Mouse (Mus musculus) brain, embryonic 14.5 days (tissue): ENCODE measurements around the gene Rbm42.

Source experiments
- CTCF ChIP-seq: fragments of 200-500 bp; IDR thresholded peaks from 2 replicates; pipeline ENCODE4 v1.5.1; 2012; ENCODE audit warnings: inconsistent platforms, mild to moderate bottlenecking, moderate library complexity, borderline replicate concordance; ENCODE audit not compliant: insufficient read depth, insufficient read length; ENCODE audit errors: extremely low read depth
- POLR2A ChIP-seq: fragments of 200-500 bp; IDR thresholded peaks from 2 replicates; pipeline ENCODE4 v1.6.1; 2012; ENCODE audit warnings: mild to moderate bottlenecking, inconsistent platforms, borderline replicate concordance; ENCODE audit not compliant: poor library complexity, insufficient read depth, insufficient read length, severe bottlenecking; ENCODE audit errors: extremely low read depth

DNA sequence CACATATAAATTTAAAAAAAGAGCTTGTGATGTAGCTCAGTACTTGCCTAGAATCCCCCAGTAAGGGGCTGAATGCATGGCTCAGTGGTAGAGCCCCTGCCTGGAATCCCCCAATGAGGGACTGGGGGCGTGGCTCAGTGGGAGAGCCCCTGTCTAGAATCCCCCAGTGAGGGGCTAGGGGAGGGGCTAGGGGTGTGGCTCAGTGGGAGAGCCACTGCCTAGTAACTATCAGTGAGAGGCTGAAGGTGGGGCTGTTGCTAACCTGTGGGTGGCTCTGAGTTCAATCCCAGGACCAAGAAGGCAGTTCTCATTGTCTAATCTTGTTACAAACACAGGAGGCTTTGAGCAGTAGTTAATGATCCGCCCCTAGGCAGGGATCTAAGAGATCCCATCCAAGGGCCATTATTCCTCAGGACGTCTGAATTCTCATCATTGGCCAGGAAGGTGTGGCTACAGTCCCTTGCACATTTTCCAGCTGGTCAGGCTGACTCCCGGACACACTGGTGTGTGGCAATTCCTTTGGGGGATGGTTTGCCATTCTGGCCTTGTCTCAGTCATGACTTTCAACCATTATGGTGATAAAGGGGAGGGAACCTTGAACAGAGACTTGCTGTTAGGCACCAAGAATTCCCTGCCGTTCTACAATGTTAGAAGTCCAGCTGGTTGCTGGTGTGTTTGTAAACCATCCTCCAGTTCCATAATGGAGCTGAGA is 34.9 kb downstream of the Rbm42 start:
- TF ChIP-seq CTCF (no peak), POLR2A (no peak)
